Mouse (Mus musculus): ENCODE results near the gene Klhl18.

Klhl18 gene

GRCm38 (mm10) chr9:110476124-110477091 is at the start of gene Klhl18, which contains the start of gene Kif9:
Gene Klhl18 (minus strand): TSS chr9:110476694.
Gene Kif9 (plus strand): TSS chr9:110476958.
- peak; percentile 97 to 99 for DNase-seq

GRCm38 (mm10) chr9:110525737-110526136 is 49.2 kb upstream of the Klhl18 start:
- DNase-seq = no peak

DNA sequence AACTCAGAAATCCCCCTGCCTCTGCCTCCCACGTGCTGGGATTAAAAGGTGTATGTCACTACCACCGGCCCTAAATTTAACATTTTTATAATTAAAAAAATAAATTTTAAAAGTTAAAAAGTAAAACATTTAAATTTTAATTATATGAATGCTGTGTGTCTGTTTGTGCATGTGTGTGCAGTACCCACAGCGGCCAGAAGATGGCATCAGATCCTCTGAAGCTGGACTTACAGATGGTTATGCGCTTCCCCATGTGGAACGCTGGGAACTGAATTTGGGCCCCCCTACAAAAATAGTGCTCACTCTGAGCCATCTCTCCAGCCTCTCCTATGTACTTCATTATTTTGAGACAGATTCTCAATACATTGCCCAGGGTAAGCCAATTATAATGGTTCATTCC is 14.4 kb upstream of the Klhl18 start:
- DNase-seq = peak in 1 of 2 experiments; percentile 49

GRCm38 (mm10) chr9:110488841-110489240 is 12.3 kb upstream of the Klhl18 start:
- DNase-seq = no peak

DNA sequence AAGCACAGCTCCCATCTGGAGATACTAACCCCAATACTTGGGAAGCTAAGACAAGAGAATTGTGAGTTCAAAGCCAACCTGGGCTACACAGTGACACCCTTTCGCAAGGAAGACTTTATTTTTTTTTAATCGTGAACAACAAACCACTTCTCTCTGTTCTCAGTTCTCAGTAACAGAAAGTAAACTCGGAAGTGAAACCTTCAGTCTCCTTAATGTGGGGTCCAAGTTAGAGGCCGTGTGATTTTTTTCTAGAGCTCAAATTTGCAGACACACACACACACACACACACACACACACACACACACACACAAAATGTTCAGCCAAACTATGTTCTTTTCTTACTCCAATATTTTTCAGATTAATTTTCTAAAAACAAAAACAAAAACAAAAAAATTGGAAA is 2.1 kb upstream of the Klhl18 start:
- no peak for DNase-seq

DNA sequence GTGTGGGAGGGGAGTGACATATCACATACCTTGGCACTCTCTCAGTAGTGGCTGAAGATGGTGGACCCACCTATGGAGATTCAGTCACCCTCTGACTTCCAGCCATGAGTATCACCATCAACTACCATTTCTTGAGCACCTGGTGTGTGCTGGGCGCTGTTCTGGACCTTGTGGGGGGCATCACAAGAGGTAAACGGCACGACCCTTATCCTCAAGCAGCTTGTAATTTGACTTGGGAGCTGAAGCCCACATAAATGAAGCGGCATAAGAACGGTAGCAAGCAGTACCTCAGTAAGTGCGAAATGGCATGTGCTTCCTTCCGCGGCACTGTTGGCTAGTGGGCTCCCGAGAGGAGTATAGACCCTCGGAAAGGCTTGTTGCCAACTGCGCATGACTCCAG is 1.5 kb upstream of the Klhl18 start:
- DNase-seq = peak in 1 of 2 experiments; percentile 6

DNA sequence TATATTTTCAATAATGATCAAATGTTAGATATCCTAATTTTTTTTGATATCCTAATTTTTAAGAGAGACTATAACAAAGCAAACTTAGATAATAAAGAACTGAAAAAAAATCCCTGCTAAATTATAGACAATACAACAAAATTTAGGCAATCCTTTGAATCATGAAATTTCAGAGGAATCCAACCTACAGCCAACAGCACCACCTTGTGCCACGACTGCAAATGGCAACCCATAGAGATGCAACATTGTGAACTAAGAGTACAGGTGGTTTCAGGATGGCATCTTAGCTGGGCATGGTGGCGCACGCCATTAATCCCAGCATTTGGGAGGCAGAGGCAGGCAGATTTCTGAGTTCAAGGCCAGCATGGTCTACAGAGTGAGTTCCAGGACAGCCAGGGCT is 10.3 kb downstream of the Klhl18 start:
- peak in 1 of 2 experiments; percentile 18 for DNase-seq

- DNase-seq = no peak
These were observed 11.2 kb downstream of the Klhl18 start for GRCm38 (mm10) chr9:110465336-110465735.

GRCm38 (mm10) chr9:110463983-110464591 is 12.4 kb downstream of the Klhl18 start:
- no peak for DNase-seq

- DNase-seq = no peak
These were observed 14.2 kb downstream of the Klhl18 start for GRCm38 (mm10) chr9:110462321-110462720.

DNA sequence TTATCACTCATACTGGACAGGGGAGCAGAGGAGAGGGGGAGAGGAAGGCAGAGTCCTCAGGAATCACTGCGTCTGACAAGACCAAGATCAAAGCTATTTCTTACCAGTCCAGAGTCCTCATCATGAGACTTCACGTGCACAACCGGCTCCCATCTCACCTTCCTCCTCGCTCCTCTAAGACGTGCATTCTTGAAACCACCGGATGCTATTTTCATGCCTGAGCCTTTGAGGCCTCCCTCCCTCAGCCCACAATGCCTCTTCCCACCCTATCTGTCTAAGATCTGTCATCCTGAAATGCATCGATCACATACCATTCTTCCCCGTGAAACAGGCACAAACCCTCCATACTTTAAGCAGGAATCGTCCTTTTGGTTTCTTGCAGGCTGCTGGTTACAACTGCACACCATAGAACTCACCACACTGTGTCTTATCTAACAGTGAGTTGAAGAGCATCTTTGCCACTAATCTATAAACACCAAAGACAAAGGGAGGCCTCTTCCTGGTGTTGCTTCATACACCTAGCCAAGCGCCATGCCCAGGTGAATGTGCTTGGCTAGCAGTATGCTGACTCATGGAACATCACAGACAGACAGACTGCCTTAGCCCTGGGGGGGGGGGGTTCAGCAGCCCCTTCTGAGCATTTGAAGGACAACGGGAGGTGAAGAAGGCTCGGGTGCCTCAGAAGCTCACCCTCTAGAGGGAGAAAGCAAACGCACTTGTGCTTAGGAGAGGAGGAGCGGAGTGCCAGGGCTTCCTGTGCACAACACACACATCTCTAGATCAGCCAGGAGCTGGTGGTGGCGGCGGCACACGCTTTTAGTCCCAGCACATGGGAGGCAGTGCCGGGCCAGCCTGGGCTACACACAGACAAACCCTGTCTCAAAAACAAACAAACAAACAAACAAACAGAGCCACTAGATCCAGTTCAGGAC is 15.3 kb downstream of the Klhl18 start:
- DNase-seq = no peak

DNA sequence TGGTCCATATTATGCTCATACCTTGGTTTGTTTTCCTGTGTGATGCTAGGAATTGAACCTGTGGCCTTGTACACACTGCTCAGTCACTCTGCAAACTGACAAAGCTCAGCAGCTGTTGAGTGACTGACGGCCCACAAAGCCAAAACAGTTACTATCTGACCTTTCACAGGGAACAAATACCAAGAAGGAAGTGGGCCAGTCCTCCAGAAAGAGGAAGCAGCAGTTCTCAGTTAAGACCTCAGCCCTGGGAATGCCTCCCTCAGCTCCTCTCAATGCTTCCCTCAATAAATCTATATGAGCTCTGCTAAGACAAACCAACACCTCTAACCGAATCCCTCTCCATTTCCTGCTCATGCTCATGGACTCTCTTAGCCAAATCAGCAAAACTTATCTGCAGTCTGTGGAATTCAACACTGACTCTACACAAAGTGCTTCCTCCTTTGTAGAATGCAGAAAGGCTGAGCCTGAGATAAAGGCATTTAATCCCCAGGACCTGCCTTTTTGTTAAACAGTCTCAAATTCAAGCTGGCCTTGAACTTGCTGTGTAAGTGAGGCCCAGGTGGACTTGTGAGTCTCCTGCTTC is 17.3 kb downstream of the Klhl18 start:
- DNase-seq = no peak

DNA sequence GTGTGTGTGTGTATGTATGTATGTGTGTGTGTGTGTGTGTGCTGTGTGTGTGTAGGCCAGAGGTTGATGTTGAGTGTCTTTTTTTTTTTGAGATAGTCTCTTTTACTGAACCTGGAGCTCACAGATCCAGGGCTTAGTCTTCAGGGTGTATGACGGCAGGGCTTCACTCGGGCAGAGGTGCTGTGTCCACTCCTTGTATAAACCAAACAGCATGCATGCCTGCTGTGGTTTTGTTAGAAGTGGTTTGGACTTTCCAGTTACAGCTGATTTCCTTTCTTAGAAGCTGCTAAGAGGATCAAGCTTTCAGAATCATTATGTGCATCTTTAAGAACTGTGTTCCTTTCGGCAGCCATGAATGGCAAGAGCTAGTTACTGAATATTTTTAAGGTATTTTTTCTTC is 18.6 kb downstream of the Klhl18 start:
- DNase-seq = no peak

- no peak for DNase-seq
These were observed 24.0 kb downstream of the Klhl18 start for GRCm38 (mm10) chr9:110452523-110452922.

- DNase-seq = peak; percentile 83 to 89
These were observed 27.5 kb downstream of the Klhl18 start for GRCm38 (mm10) chr9:110448857-110449617.

DNA sequence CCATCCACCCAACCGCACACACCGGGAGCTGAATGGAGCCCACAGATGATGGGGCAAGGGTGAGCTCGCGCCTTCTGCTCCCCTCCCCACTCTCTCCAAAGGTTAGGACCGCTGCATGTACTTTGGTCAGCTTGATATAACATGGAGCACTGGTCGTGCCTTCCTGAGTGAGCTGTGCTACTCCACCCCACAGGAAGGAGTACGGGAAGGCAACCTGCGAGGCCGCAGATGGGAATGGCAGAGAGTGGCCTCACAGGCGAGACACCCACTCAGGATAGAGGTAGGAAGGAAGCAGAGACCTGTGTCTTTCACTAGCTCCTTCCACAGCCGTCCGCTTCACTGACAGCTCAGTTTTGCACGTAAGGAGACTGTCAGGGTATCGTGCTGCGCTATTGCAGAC is 28.1 kb downstream of the Klhl18 start:
- DNase-seq = no peak

- no peak for DNase-seq
These were observed 35.9 kb downstream of the Klhl18 start for GRCm38 (mm10) chr9:110440559-110440958.

DNA sequence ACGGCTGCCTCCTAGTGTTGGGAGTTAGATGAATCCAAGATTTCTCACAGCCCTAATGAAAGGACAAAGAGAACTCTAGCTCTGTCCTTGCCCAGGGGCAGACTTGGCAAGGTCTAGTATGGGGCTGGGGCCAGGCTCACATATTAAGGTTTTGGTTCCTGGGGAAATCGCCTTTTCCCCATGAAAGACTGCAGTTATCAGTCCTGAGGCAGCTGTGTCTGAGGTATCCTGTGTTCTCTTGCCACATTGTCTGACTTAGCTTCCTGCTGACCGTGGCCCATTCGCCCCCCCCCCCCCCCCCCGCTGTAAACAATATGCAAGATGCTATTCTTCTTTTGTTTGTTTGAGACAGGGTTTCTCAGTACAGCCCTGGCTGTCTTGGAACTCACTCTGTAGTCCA is 36.4 kb downstream of the Klhl18 start:
- DNase-seq = no peak

GRCm38 (mm10) chr9:110436041-110436440 is 40.5 kb downstream of the Klhl18 start:
- no peak for DNase-seq

DNA sequence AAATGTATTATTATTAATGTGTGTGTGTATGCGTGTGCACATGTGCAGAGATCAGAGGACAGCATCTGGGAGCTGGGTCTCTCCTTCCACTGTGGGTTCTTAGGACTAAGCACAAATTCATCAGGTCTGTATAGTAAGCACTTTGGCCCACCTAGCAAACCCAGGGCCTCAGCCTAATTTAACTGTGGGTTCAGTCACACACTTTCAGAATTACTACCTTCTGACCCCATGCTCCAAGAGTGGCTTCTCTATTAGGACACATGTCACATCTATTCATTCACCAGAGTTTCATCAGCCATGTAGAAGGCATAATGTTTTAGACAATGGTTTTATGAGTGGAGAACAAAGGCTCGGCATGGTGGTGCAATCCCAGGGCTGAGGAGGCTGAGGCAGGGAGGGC is 43.4 kb downstream of the Klhl18 start:
- no peak for DNase-seq

GRCm38 (mm10) chr9:110431241-110431640 is 45.3 kb downstream of the Klhl18 start:
- no peak for DNase-seq
